Mouse (Mus musculus): ENCODE results near the gene Uba6. TPM values are rescaled to one million over a fixed set of nuclear protein-coding genes. Genes with fewer than 3 reads are reported as not detected.

The Uba6 gene
- polyA plus RNA-seq (2012; rRNA removed): 10.4 and 11.6 TPM in 2 replicates

GRCm38 (mm10) chr5:86172449-86173161, at the start of gene Uba6:
Gene Uba6, minus strand, starts transcription at chr5:86172803.
- DNase-seq (ENCODE audit: low read depth): peak; percentile 100
- TF ChIP-seq CTCF (IDR thresholded peaks at IDR 0.05; ENCODE audit: borderline replicate concordance, extremely low read depth, insufficient read depth, insufficient read length) (no peak), POLR2A (IDR thresholded peaks at IDR 0.05; ENCODE audit: borderline replicate concordance, extremely low read depth, insufficient read depth, insufficient read length, poor library complexity, severe bottlenecking) (peak; percentile 58)

GRCm38 (mm10) chr5:86197801-86198200, 25.2 kb upstream of the Uba6 start, which contains the start of gene Gnrhr:
Gene Gnrhr, minus strand, starts transcription at chr5:86197901.
- DNase-seq (ENCODE audit: low read depth): no peak
- TF ChIP-seq POLR2A (IDR thresholded peaks at IDR 0.05; ENCODE audit: borderline replicate concordance, extremely low read depth, insufficient read depth, insufficient read length, poor library complexity, severe bottlenecking) (no peak), CTCF (IDR thresholded peaks at IDR 0.05; ENCODE audit: borderline replicate concordance, extremely low read depth, insufficient read depth, insufficient read length) (no peak)

- TF ChIP-seq POLR2A (IDR thresholded peaks at IDR 0.05; ENCODE audit: borderline replicate concordance, extremely low read depth, insufficient read depth, insufficient read length, poor library complexity, severe bottlenecking): no peak
- peak; percentile 59; the same call in 1 of the 2 replicates for TF ChIP-seq CTCF (IDR thresholded peaks at IDR 0.05; ENCODE audit: borderline replicate concordance, extremely low read depth, insufficient read depth, insufficient read length)
- peak; percentile 82 for DNase-seq (ENCODE audit: low read depth)
These were observed 18.8 kb upstream of the Uba6 start for GRCm38 (mm10) chr5:86191356-86191755.

- peak; percentile 76 for DNase-seq (ENCODE audit: low read depth)
- TF ChIP-seq POLR2A (IDR thresholded peaks at IDR 0.05; ENCODE audit: borderline replicate concordance, extremely low read depth, insufficient read depth, insufficient read length, poor library complexity, severe bottlenecking) (no peak), CTCF (IDR thresholded peaks at IDR 0.05; ENCODE audit: borderline replicate concordance, extremely low read depth, insufficient read depth, insufficient read length) (peak; percentile 58; the same call in 1 of the 2 replicates)
These were observed 18.2 kb upstream of the Uba6 start for GRCm38 (mm10) chr5:86190770-86191169.

GRCm38 (mm10) chr5:86190290-86190689, 17.7 kb upstream of the Uba6 start:
- no peak for DNase-seq (ENCODE audit: low read depth)
- TF ChIP-seq CTCF (IDR thresholded peaks at IDR 0.05; ENCODE audit: borderline replicate concordance, extremely low read depth, insufficient read depth, insufficient read length) (no peak), POLR2A (IDR thresholded peaks at IDR 0.05; ENCODE audit: borderline replicate concordance, extremely low read depth, insufficient read depth, insufficient read length, poor library complexity, severe bottlenecking) (no peak)

- TF ChIP-seq CTCF (IDR thresholded peaks at IDR 0.05; ENCODE audit: borderline replicate concordance, extremely low read depth, insufficient read depth, insufficient read length) (no peak), POLR2A (IDR thresholded peaks at IDR 0.05; ENCODE audit: borderline replicate concordance, extremely low read depth, insufficient read depth, insufficient read length, poor library complexity, severe bottlenecking) (no peak)
These were observed 14.8 kb upstream of the Uba6 start for GRCm38 (mm10) chr5:86187441-86187840.

GRCm38 (mm10) chr5:86173778-86174177, 1.2 kb upstream of the Uba6 start:
- DNase-seq (ENCODE audit: low read depth): peak; percentile 13
- TF ChIP-seq POLR2A (IDR thresholded peaks at IDR 0.05; ENCODE audit: borderline replicate concordance, extremely low read depth, insufficient read depth, insufficient read length, poor library complexity, severe bottlenecking) (no peak), CTCF (IDR thresholded peaks at IDR 0.05; ENCODE audit: borderline replicate concordance, extremely low read depth, insufficient read depth, insufficient read length) (no peak)

More at GRCm38 (mm10) chr5:86187441-86187840, 14.8 kb upstream of the Uba6 start:
- DNase-seq (ENCODE audit: low read depth): no peak

- TF ChIP-seq CTCF (IDR thresholded peaks at IDR 0.05; ENCODE audit: borderline replicate concordance, extremely low read depth, insufficient read depth, insufficient read length): no peak
- TF ChIP-seq POLR2A (IDR thresholded peaks at IDR 0.05; ENCODE audit: borderline replicate concordance, extremely low read depth, insufficient read depth, insufficient read length, poor library complexity, severe bottlenecking): no peak
These were observed 535 bp downstream of the Uba6 start for GRCm38 (mm10) chr5:86172088-86172448.

GRCm38 (mm10) chr5:86129828-86130227, 42.8 kb downstream of the Uba6 start:
- no peak for DNase-seq (ENCODE audit: low read depth)
- no peak for TF ChIP-seq POLR2A (IDR thresholded peaks at IDR 0.05; ENCODE audit: borderline replicate concordance, extremely low read depth, insufficient read depth, insufficient read length, poor library complexity, severe bottlenecking)
- TF ChIP-seq CTCF (IDR thresholded peaks at IDR 0.05; ENCODE audit: borderline replicate concordance, extremely low read depth, insufficient read depth, insufficient read length): no peak

More at GRCm38 (mm10) chr5:86172088-86172448, 535 bp downstream of the Uba6 start:
- no peak for DNase-seq (ENCODE audit: low read depth)

- TF ChIP-seq POLR2A (IDR thresholded peaks at IDR 0.05; ENCODE audit: borderline replicate concordance, extremely low read depth, insufficient read depth, insufficient read length, poor library complexity, severe bottlenecking) (no peak), CTCF (IDR thresholded peaks at IDR 0.05; ENCODE audit: borderline replicate concordance, extremely low read depth, insufficient read depth, insufficient read length) (no peak)
- no peak for DNase-seq (ENCODE audit: low read depth)
These were observed 43.9 kb downstream of the Uba6 start for GRCm38 (mm10) chr5:86128749-86129148.

GRCm38 (mm10) chr5:86118457-86119094, 54.0 kb downstream of the Uba6 start:
- DNase-seq (ENCODE audit: low read depth): no peak
- TF ChIP-seq CTCF (IDR thresholded peaks at IDR 0.05; ENCODE audit: borderline replicate concordance, extremely low read depth, insufficient read depth, insufficient read length) (no peak), POLR2A (IDR thresholded peaks at IDR 0.05; ENCODE audit: borderline replicate concordance, extremely low read depth, insufficient read depth, insufficient read length, poor library complexity, severe bottlenecking) (no peak)

All from brain, embryonic 14.5 days (tissue).